Mouse (Mus musculus) liver, embryonic 11.5 days (tissue): ENCODE data around the gene Trit1. TPM values are rescaled to one million over a fixed set of nuclear protein-coding genes. Genes with fewer than 3 reads are reported as not detected.

Source experiments
- ATAC-seq: fragments of 200-750 bp; cut with Nextera tagmentation; replicated peaks from 2 replicates; pipeline ENCODE4 v1.8.0; 2017; ENCODE audit warnings: moderate number of reproducible peaks, mild to moderate bottlenecking, moderate TSS enrichment, moderate library complexity; ENCODE audit not compliant: low FRiP score
- DNase-seq: peaks from one replicate; pipeline ENCODE4 v3.0.0-alpha.2; 2017; ENCODE audit warnings: low spot score
- H3K27ac ChIP-seq: fragments of 300-500 bp; sonication (generic); 2 replicates; pipeline ENCODE4 v1.5.1; 2014; ENCODE audit warnings: mild to moderate bottlenecking, low read depth, low read length, control low read depth
- H3K27me3 ChIP-seq: fragments of 300-500 bp; sonication (generic); replicated peaks from 2 replicates; pipeline ENCODE4 v1.6.1; 2014; ENCODE audit warnings: low read length, mixed read lengths; ENCODE audit not compliant: control insufficient read depth, insufficient read depth
- H3K36me3 ChIP-seq: fragments of 300-500 bp; sonication (generic); 2 replicates; pipeline ENCODE4 v1.6.1; 2014; ENCODE audit warnings: mild to moderate bottlenecking, low read length, moderate library complexity, mixed read lengths; ENCODE audit not compliant: control insufficient read depth, insufficient read depth
- H3K4me1 ChIP-seq: fragments of 300-500 bp; sonication (generic); replicated peaks from 2 replicates; pipeline ENCODE4 v1.6.1; 2014; ENCODE audit warnings: low read length, mixed read lengths; ENCODE audit not compliant: control insufficient read depth, insufficient read depth
- H3K4me2 ChIP-seq: fragments of 300-500 bp; sonication (generic); 2 replicates; pipeline ENCODE4 v1.6.1; 2014; ENCODE audit warnings: mild to moderate bottlenecking, control low read depth, moderate library complexity
- H3K4me3 ChIP-seq: fragments of 300-500 bp; sonication (generic); 2 replicates; pipeline ENCODE4 v1.5.1; 2014; ENCODE audit warnings: low read depth, low read length, control low read depth
- H3K9ac ChIP-seq: fragments of 300-500 bp; sonication (generic); 2 replicates; pipeline ENCODE4 v1.6.1; 2014; ENCODE audit warnings: low read depth, low read length, control low read depth
- H3K9me3 ChIP-seq: fragments of 300-500 bp; sonication (generic); 2 replicates; pipeline ENCODE4 v1.6.1; 2016; ENCODE audit warnings: low read length, inconsistent platforms, mixed read lengths; ENCODE audit not compliant: control insufficient read depth
- WGBS: fragments of 180-500 bp; shearing (Covaris S2); extraction: QIAGEN DNeasy Blood & Tissue Kit; methylation state at CpG from one replicate; pipeline ENCODE4 v1.1.7; 2014; 5-methylcytosine and 5-hydroxymethylcytosine counted together
- polyA plus RNA-seq: library from polyadenylated mRNA; unstranded; fragments of >200 nt; fragmentation: Nextera tagmentation; extraction: Ambion mirVana; gene quantifications from 2 replicates; pipeline ENCODE4 v1.2.1, GENCODE M21; 2014

Trit1 gene
- polyA plus RNA-seq, 1 experiment from 2014 or later, result 17.2 TPM

DNA sequence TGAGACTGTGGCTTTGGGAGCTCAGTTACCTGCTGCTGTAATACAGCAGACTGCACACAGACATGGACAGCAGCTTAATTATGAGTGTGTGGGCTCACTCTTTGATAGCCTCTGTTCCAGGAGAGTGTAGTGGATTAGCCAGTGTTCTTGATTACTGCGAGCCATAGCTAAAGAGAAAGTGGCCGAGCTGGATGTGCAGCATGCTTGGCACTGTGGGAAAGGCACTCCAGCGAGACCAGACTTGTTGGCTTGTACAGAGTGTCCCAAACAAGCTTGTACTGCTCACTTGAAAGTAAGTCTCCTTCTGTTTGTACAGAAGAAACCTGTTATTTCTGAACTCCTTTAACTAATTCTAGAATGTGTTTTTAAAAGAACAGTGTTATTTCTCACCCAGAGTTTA, 29.9 kb downstream of the Trit1 start:
- Histone ChIP-seq H3K4me1 (no peaks in the 10 kb centered on the region), H3K4me2 (no peak overlapping the region), H3K36me3 (peaks cover 6% of the 10 kb centered on the region; the same call in 1 of the 2 replicates), H3K9ac (no peak overlapping the region), H3K27ac (no peak overlapping the region), H3K9me3 (no peaks in the 10 kb centered on the region), H3K27me3 (no peaks in the 10 kb centered on the region), H3K4me3 (no peak overlapping the region)
- ATAC-seq (no peak), DNase-seq (no peak)
- 89% methylated on average over 3 of the region's 3 CpGs for WGBS

DNA sequence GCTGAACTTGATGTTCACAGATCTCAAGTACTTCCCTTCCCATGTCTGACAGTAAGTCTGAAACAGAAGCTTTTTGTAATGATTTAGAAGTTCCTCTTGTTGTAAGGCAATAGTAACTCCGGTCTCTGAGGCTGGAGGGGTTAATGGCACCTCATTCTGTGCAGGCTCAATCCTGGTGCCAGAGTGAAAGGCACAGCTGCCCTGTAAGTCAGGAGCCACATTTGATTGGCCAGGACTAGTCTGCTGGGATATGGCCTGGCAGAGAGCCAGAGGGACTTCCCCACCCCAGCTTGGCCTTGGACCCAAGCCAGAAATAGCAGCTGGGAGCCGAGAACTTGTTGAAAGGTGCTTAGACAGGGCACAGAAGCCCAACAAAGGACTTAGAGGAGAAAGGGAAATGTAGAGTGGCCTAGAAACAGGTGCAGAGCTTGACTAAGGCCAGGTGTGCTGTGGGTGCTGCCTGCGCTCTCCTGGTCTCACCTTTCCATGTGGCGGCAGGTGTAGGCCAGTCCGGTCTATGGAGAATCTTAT, 34.3 kb downstream of the Trit1 start:
- Histone ChIP-seq H3K9ac (no peak overlapping the region), H3K4me3 (no peak overlapping the region), H3K36me3 (peaks cover 24% of the 10 kb centered on the region), H3K9me3 (no peaks in the 10 kb centered on the region), H3K4me1 (no peaks in the 10 kb centered on the region), H3K4me2 (no peak overlapping the region), H3K27ac (no peak overlapping the region), H3K27me3 (no peaks in the 10 kb centered on the region)
- peak; percentile 77 for ATAC-seq
- DNase-seq, result peak; percentile 52
- 74% methylated on average over 5 of the region's 5 CpGs for WGBS

DNA sequence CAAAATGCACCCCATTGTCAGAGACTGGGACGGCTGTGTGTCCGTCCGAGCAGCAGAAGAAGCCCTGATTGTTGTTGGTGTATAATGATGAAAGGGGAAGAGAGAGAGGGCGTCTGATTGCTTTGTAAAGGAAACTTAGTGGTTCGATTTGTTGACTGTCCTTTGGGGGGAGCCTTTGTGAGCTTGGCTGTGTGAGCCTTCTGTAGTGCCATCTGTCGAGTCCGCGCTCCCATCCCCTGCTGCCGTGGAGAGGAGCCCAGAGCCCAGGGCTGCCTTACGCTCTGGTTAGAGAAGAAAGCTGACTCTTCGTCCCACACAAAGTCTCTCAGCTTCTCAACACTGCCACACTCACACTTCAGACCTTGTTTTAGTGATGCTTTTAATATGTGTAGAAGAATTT, 36.8 kb downstream of the Trit1 start:
- Histone ChIP-seq H3K4me2 (no peak overlapping the region), H3K27me3 (no peaks in the 10 kb centered on the region), H3K27ac (no peak overlapping the region), H3K4me3 (no peak overlapping the region), H3K36me3 (peaks cover 28% of the 10 kb centered on the region), H3K9ac (no peak overlapping the region), H3K4me1 (no peaks in the 10 kb centered on the region), H3K9me3 (no peaks in the 10 kb centered on the region)
- ATAC-seq (no peak), DNase-seq (no peak)
- 87% methylated on average over 11 of the region's 11 CpGs for WGBS

DNA sequence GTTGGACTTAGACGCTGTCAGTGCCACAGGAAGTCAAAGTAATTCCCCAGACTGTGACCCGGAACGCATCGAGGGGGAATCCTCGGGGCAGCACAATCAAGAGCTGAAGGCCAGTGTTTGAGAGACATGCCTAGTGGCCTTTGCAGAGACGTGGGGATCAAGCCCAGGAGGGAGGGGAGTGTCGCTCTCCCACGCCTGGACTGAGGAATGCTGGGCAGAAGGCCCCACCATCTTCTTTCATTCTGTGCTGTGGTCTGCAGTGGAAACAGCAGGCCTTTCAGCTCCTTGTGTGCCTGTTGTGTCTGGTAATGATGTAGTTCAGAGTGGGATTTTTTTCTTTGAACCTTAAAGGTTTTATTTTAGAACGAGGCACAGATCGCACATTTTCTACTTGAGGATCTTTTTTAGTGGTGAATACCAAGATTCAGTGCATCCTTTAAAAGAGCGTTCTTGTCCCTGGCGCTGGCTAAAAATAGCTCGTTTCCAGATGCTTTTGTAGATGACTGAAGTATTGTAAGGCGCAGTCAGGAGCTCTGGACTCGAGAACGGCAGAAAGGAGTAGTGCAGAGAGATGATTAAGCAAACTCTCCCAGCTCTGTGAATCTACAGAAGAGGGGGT, 37.9 kb downstream of the Trit1 start:
- no peak overlapping the region for H3K4me2 ChIP-seq
- DNase-seq (no peak), ATAC-seq (no peak)
- no peaks in the 10 kb centered on the region for H3K4me1 ChIP-seq
- no peak overlapping the region for H3K4me3 ChIP-seq
- H3K9ac ChIP-seq, result no peak overlapping the region
- WGBS, result 85% methylated on average over 16 of the region's 16 CpGs
- no peaks in the 10 kb centered on the region for H3K9me3 ChIP-seq
- H3K27ac ChIP-seq, result no peak overlapping the region
- H3K27me3 ChIP-seq, result no peaks in the 10 kb centered on the region
- peaks cover 28% of the 10 kb centered on the region for H3K36me3 ChIP-seq

DNA sequence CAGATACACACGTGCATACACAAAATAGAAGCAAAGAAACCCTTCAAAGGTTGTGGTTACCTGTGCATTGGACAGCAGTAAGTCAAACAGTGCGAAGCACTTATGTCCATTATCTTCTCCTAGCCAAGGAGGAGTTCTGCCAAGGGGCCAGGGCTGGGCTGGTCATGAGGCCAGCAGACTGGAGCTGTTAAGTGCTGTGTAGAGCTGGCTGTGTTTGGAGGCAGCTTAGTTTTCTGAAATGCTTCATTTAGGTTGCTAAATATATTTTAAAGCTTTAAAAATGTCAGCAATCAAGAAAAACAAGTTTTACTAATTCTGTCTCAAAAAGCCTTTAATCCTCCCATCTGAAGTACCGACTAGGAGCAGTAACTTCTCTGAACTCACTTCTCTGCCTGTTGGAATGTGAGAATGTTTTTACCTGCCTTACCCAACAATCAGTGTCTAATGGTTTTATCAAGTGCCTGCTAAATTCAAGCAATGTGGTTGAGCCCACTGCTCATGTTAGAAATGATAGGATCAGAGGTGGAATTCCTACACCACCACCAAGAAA, 40.2 kb downstream of the Trit1 start:
- Histone ChIP-seq H3K4me1 (no peaks in the 10 kb centered on the region), H3K27ac (no peak overlapping the region), H3K9me3 (no peaks in the 10 kb centered on the region), H3K9ac (no peak overlapping the region), H3K4me2 (no peak overlapping the region), H3K27me3 (no peaks in the 10 kb centered on the region), H3K36me3 (peaks cover 28% of the 10 kb centered on the region), H3K4me3 (no peak overlapping the region)
- no peak for DNase-seq
- no peak for ATAC-seq
- 82% methylated on average over 3 of the region's 3 CpGs for WGBS

DNA sequence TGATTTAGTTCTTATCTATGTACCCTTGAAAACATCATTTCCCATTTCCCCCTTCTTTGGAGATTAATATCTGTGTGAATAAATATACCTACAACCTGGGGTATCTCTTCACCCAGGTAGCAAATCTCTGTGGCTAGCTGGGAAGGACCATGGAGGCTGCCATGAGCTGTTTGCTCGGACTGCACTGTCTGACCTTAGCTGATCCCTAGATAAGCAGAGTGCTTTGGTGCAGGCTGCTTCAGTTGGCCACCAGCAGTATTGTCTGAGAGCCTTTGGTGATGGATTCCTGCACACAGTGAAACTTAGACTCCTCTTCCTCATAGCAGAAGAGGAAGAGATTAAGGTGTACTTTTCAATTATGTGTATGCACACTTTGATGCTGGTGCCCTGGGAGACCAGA, 41.6 kb downstream of the Trit1 start:
- 43% methylated on average over 1 of the region's 1 CpGs for WGBS
- Histone ChIP-seq H3K27me3 (no peaks in the 10 kb centered on the region), H3K36me3 (peaks cover 28% of the 10 kb centered on the region), H3K4me3 (no peak overlapping the region), H3K4me1 (no peaks in the 10 kb centered on the region), H3K9ac (no peak overlapping the region), H3K27ac (no peak overlapping the region), H3K4me2 (no peak overlapping the region), H3K9me3 (no peaks in the 10 kb centered on the region)
- ATAC-seq (peak; percentile 65), DNase-seq (no peak)

DNA sequence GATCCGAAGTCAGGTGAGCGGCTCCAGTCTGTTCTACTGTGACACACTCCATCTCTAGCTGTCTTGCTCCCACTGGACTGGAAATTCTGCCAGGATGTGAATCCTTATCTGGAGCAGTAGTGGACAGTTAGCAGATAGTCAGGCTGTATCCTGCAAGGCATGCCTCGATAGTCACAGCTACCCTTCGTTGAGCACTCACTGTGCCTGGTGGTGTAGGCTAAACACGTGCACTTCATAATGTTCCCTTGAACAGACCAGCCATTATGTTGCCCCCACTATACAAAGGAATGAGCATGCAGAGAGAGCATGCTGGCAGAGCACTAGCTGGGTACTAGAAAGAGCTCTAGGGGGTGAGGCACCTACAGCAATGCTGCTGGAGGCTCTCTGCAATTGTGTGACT, 45.3 kb downstream of the Trit1 start:
- WGBS, result 65% methylated on average over 5 of the region's 5 CpGs
- Histone ChIP-seq H3K9ac (no peak overlapping the region), H3K36me3 (no peaks in the 10 kb centered on the region), H3K27ac (no peak overlapping the region), H3K4me2 (no peak overlapping the region), H3K4me1 (no peaks in the 10 kb centered on the region), H3K4me3 (no peak overlapping the region), H3K9me3 (no peaks in the 10 kb centered on the region), H3K27me3 (no peaks in the 10 kb centered on the region)
- no peak for ATAC-seq
- DNase-seq, result no peak

DNA sequence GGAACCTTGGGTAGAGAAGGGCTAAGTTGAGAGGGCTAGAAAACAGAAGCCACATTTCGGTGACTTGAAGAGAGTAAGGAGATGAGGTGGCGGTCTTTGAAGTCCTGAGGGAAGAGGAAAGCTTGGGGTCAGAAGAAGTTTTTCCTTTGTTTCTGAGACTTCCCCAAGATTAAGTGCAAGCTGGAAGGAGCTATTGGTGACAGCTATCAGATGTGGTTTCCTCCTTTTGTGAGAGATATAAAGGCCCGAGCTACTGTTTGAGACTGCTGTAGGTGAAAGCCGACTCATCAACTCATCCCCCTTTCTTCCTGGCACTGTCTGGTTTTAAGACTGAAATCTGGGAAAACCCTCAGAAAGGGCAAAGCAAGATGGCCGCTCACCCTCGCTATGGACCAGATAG, 52.2 kb downstream of the Trit1 start:
- ATAC-seq (no peak), DNase-seq (no peak)
- Histone ChIP-seq H3K27ac (no peak overlapping the region), H3K27me3 (peaks cover 2% of the 10 kb centered on the region; the same call in 1 of the 2 replicates), H3K4me3 (no peak overlapping the region), H3K9ac (no peak overlapping the region), H3K9me3 (no peaks in the 10 kb centered on the region), H3K4me1 (peaks cover 6% of the 10 kb centered on the region; the same call in 1 of the 2 replicates), H3K36me3 (no peaks in the 10 kb centered on the region), H3K4me2 (no peak overlapping the region)
- WGBS, result 54% methylated on average over 6 of the region's 6 CpGs
